ENCODE assay signal across 8 mouse cellular contexts in the genomic region with DNA sequence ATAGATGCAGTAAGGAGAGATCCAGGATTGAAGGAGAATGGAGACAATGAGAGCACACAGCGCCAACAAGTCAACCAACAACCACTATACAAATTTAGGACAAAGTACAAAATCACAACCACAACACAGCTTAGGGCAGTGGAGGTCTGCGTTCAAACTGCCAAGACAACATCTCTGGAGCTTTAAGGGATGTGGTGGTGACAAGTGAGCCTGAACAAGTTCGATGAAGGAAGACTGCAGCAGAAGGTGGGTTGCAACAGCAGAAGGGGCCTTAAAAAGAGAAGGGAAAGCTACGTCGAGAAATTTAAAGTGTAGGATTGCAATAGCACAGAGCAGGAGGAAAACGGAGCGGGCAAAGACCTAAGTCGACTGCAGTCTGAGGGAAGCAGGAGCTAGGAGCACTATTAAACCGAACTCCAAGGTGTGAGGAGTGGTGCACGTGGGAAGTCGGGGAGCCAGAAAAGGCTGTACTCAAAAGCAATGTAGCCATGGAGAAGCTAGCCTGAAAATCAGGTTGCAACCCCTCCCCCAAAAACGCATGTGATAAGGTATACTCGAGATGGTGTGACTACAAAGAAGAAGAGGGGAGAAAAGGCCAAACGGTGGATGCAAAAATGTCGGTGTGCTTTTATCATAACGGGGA. TPM values are rescaled to one million over a fixed set of nuclear protein-coding genes. Genes with fewer than 3 reads are reported as not detected.
DNase-seq lines count a peak whose midpoint lies in the region; ATAC-seq and TF ChIP-seq lines count a peak whose summit lies in the region.

No protein-coding gene starts in this region.

- no peak for TF ChIP-seq POLR2A in liver, adult 2 months (IDR thresholded peaks at IDR 0.05; ENCODE audit: extremely low read depth, insufficient read depth, low read length)

- no peak for ATAC-seq in kidney, embryonic 16.5 days (ENCODE audit: low FRiP score, low TSS enrichment)
- no peak for ATAC-seq in liver, embryonic 15.5 days (ENCODE audit: insufficient read depth)

- intact Hi-C loops in gastrocnemius, postnatal 14 days (cut with DNase I; ENCODE audit: low total_unique reads), result no loop called here

- H3K9ac ChIP-seq in liver, adult 2 months (ENCODE audit: low read depth, low read length), result peak overlapping the region; percentile 18; the same call in 1 of the 2 replicates
- H3K9ac ChIP-seq in kidney, embryonic 16.5 days (replicated peaks; ENCODE audit: low read length), result peak overlapping the region; percentile 90
- peak overlapping the region; percentile 85 for H3K9ac ChIP-seq in liver, embryonic 15.5 days

- peaks cover 22% of the 10 kb centered on the region; the same call in 1 of the 2 replicates for H3K79me2 ChIP-seq in liver, adult 2 months (ENCODE audit: control insufficient read depth, insufficient read depth, low read length)

- peak; percentile 10 for DNase-seq in liver, adult 2 months (ENCODE audit: extremely low read depth, low read depth, low spot score)
- DNase-seq in liver, result no peak
- peak; percentile 25 to 32 for DNase-seq in cerebellum, adult 18-20 months
- DNase-seq in frontal cortex, postnatal 10 days (ENCODE audit: low spot score in 2 of 2), result peak; percentile 27 to 38
- peak; percentile 29 to 46 for DNase-seq in right cerebral cortex, adult 2 months (ENCODE audit: low spot score in 2 of 2)
- DNase-seq in gastrocnemius, postnatal 14 days, result no peak

- WGBS in liver, adult 2 months, result 16% methylated on average over 16 of the region's 16 CpGs
- 4% methylated on average over 16 of the region's 16 CpGs for WGBS in kidney, embryonic 16.5 days
- WGBS in liver, embryonic 15.5 days (ENCODE audit: insufficient replicate concordance), result 4% methylated on average over 16 of the region's 16 CpGs

- no peaks in the 10 kb centered on the region for H3K36me3 ChIP-seq in liver, adult 2 months (ENCODE audit: control insufficient read depth, insufficient read depth, low read length)
- H3K36me3 ChIP-seq in kidney, embryonic 16.5 days (ENCODE audit: insufficient read depth, low read length), result no peaks in the 10 kb centered on the region
- no peaks in the 10 kb centered on the region for H3K36me3 ChIP-seq in liver, embryonic 15.5 days (replicated peaks)

- peaks cover 10% of the 10 kb centered on the region for H3K4me1 ChIP-seq in liver, adult 2 months (ENCODE audit: control insufficient read depth, insufficient read depth, low read length)
- H3K4me1 ChIP-seq in kidney, embryonic 16.5 days (ENCODE audit: insufficient read depth, low read length), result peaks cover 15% of the 10 kb centered on the region
- peaks cover 24% of the 10 kb centered on the region for H3K4me1 ChIP-seq in liver, embryonic 15.5 days (replicated peaks)

- no peak overlapping the region for H3K27ac ChIP-seq in liver, adult 2 months (replicated peaks; ENCODE audit: insufficient read depth, low read depth, low read length)
- peak overlapping the region; percentile 84 for H3K27ac ChIP-seq in kidney, embryonic 16.5 days (ENCODE audit: low read length)
- H3K27ac ChIP-seq in liver, embryonic 15.5 days (replicated peaks), result peak overlapping the region; percentile 84; the same call in 1 of the 2 replicates

- no peaks in the 10 kb centered on the region for H3K9me3 ChIP-seq in kidney, embryonic 16.5 days (ENCODE audit: low read length)
- H3K9me3 ChIP-seq in liver, embryonic 15.5 days (replicated peaks), result no peaks in the 10 kb centered on the region

- no peaks in the 10 kb centered on the region for H3K27me3 ChIP-seq in liver, adult 2 months (ENCODE audit: control insufficient read depth, insufficient read depth, low read length)
- no peaks in the 10 kb centered on the region for H3K27me3 ChIP-seq in kidney, embryonic 16.5 days (ENCODE audit: insufficient read depth, low read length)
- H3K27me3 ChIP-seq in liver, embryonic 15.5 days, result no peaks in the 10 kb centered on the region

- H3K4me3 ChIP-seq in liver, adult 2 months (ENCODE audit: insufficient read depth, low read depth, low read length), result peak overlapping the region; percentile 95
- H3K4me3 ChIP-seq in kidney, embryonic 16.5 days (ENCODE audit: low read length), result peak overlapping the region; percentile 91
- peak overlapping the region; percentile 93 for H3K4me3 ChIP-seq in liver, embryonic 15.5 days (replicated peaks)

- peak overlapping the region; percentile 81 for H3K4me2 ChIP-seq in kidney, embryonic 16.5 days (replicated peaks; ENCODE audit: low read depth, low read length)
- peak overlapping the region; percentile 94 for H3K4me2 ChIP-seq in liver, embryonic 15.5 days

- TF ChIP-seq CTCF in liver, adult 2 months (IDR thresholded peaks at IDR 0.05; ENCODE audit: low read depth, low read length), result no peak

RNA-seq across cellular contexts. Expression of a gene that starts 1.3 kb away (rescaled TPM):
- total RNA-seq in liver, adult 2 months (2014; rRNA removed), result 9.6 and 13.6 TPM in 2 replicates
- polyA plus RNA-seq in liver, adult 2 months (2012; rRNA removed), result 4.7 TPM in 2 replicates
- 43.0 and 54.6 TPM in 2 replicates for polyA plus RNA-seq in kidney, embryonic 16.5 days (2015; fragmentation: Nextera tagmentation; extraction: Ambion mirVana)
- 12.0 and 12.1 TPM in 2 replicates for polyA plus RNA-seq in liver, embryonic 15.5 days (2015; fragmentation: Nextera tagmentation; extraction: Ambion mirVana)
- total RNA-seq in gastrocnemius, postnatal 14 days (2021), result 10 to 100 TPM; 23.8 to 25.1 TPM

Comparison
In these comparisons a context has a peak if more than half of its experiments do, and no peak if none do; other contexts are left out.
1. DNase-seq: peak in liver, adult 2 months (single experiment), cerebellum, adult 18-20 months (2 of 2), frontal cortex, postnatal 10 days (2 of 2) and right cerebral cortex, adult 2 months (2 of 2); none in liver (single experiment) and gastrocnemius, postnatal 14 days (single experiment).
2. H3K9ac ChIP-seq: peak in every context shown above with its lines; median percentile 90 in kidney, embryonic 16.5 days; 85 in liver, embryonic 15.5 days; 18 in liver, adult 2 months.
3. Peak in every context shown above with its lines, with median percentiles within 50 percentile points of each other: H3K4me3 ChIP-seq.